Mouse (Mus musculus) T-helper 17 cell (primary cell): ENCODE measurements around the gene Als2cr12.
"Not testable (repeated sequence)": the region's sequence is repeated elsewhere in the genome, so short reads cannot be mapped to it uniquely, and the experiment has no call there.

Experiments
- in situ Hi-C, 2 experiments: fragments of 300-600 bp; cut with MboI, MseI; formaldehyde crosslinking; loops; 1 replicate in 1 of 2; 2 replicates in 1 of 2; pipeline ENCODE4 v1.15.1; 2025; ENCODE audit warnings: high pct_unique_total_duplicates in 2 of 2

Als2cr12 gene

GRCm38 (mm10) chr1:58691718-58692117 is 4.1 kb downstream of the Als2cr12 start:
- in situ Hi-C loops: loop anchor here in 1 of 2 experiments (5.0 to 25.0 kb wide), 2 partner anchors 201 to 679 kb away; partner anchors contain the start of gene Kctd18

DNA sequence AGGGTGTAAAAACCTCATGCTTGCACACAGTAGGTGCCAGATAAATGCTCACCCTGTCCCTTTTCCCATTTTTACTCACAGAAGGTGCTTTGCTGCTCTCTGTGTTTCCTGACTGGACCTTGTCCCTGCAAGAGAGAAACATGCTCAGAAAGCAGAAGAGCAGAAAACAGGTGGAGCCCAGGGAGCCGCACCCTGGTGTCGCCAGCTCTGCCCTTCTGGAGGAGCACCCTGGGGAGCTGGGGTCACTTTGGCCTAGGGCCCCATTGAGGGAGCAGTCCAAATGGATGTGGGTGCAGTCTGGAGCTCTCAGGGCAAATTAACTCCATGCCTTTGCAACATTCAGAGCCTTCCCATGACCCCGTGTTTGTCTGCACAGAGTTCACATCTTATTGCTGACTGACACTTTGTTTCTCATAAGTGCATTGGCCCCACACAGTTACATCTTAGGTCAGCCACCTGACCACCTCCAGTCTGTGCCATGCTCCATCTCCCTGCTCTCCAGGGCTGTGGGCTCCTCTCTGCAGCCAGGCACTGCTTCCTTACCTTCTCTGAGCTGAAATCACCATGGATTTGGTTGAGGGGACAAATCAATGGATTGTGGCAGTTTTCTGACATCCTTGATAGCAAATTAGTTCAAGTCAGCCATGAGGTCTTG is 4.8 kb downstream of the Als2cr12 start:
- in situ Hi-C loops: loop anchor here in 1 of 2 experiments (5.0 to 25.0 kb wide), 2 partner anchors 201 to 679 kb away; partner anchors contain the start of gene Kctd18

- in situ Hi-C loops: loop anchor here in 1 of 2 experiments (5.0 to 25.0 kb wide), 2 partner anchors 202 to 678 kb away; partner anchors contain the start of gene Kctd18
These were observed 5.6 kb downstream of the Als2cr12 start for GRCm38 (mm10) chr1:58690006-58690744.

DNA sequence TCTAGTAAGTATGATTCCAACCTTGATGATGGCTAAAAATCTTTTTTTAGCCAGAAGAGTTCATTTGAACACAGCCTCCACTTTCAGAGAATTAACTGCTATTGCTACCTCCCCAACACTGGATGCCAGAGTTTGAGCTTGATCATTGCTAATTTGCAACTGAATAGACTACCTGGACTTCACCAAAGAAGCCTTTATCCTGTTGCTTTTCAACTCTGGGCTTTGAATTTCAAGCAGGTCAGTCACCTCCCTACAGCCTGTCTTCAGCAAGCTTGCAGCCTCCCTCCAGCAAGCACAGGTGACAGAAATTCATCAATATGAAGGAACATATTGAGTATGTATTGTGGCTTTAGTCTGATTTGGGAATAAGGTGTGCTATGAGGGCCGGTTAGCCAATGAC is 6.4 kb downstream of the Als2cr12 start:
- in situ Hi-C loops: loop anchor here in 1 of 2 experiments (25.0 kb wide), 1 partner anchor 677 kb away; the partner anchor contains the start of gene Kctd18

GRCm38 (mm10) chr1:58678412-58678811 is 17.4 kb downstream of the Als2cr12 start:
- in situ Hi-C loops: loop anchor here (10.0 to 25.0 kb wide), 2 partner anchors 114 to 666 kb away; partner anchors contain the start of gene Kctd18 (in 1 of the 2)

DNA sequence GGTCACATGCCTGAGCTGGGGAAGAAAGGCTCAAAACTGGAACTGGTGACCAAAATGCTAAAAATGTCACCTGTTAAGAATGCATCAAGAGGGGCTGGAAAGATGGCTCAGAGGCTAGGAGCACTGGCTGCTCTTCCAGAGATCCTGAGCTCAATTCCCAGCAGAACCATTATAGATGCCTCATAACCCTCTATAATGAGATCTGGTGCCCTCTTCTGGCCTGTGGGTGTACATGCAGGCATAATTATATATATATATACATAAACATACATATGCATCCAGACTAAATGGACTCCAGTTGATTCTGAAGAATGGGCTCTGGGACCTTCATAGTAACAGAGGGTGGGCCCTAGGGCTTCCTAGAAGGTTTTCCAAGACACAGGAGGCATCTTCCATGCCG is 18.2 kb downstream of the Als2cr12 start:
- in situ Hi-C loops: loop anchor here (10.0 to 25.0 kb wide), 2 partner anchors 113 to 665 kb away; partner anchors contain the start of gene Kctd18 (in 1 of the 2)

GRCm38 (mm10) chr1:58675011-58675410 is 20.8 kb downstream of the Als2cr12 start:
- in situ Hi-C loops: loop anchor here (10.0 to 25.0 kb wide), 2 partner anchors 110 to 663 kb away; partner anchors contain the start of gene Kctd18 (in 1 of the 2)

GRCm38 (mm10) chr1:58672116-58672515 is 23.7 kb downstream of the Als2cr12 start:
- in situ Hi-C loops: loop anchor here (10.0 kb wide), 1 partner anchor 107 kb away; no protein-coding TSS in a partner anchor

GRCm38 (mm10) chr1:58669635-58670034 is 26.2 kb downstream of the Als2cr12 start:
- in situ Hi-C loops: loop anchor here (10.0 kb wide), 1 partner anchor 105 kb away; no protein-coding TSS in a partner anchor

DNA sequence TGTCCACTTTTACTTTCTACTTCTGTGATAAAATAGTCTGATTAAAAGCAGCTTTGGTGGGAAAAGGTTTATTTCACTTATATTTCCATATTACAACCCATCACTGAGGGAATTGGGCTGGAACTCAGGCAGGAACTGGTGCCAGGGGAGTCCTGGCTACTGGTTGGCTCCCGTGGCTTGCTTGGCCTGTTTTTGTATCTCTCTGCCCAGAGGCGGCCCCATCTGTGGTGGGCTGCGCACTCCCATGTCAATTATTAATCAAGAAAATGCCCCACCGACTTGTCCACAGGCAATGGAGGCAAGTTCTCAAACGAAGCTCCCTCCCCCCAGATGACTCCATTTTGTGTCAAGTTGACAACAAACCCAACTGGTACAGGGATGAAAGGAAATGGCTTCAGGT is 27.6 kb downstream of the Als2cr12 start:
- in situ Hi-C loops: no loop called here

GRCm38 (mm10) chr1:58663365-58663764 is 32.4 kb downstream of the Als2cr12 start:
- in situ Hi-C loops: loop anchor here in 1 of 2 experiments (5.0 kb wide), 1 partner anchor 194 kb away; no protein-coding TSS in a partner anchor

- in situ Hi-C loops: loop anchor here in 1 of 2 experiments (5.0 kb wide), 1 partner anchor 195 kb away; no protein-coding TSS in a partner anchor
These were observed 33.1 kb downstream of the Als2cr12 start for GRCm38 (mm10) chr1:58662671-58663070.

GRCm38 (mm10) chr1:58652480-58653403 is 43.0 kb downstream of the Als2cr12 start:
- in situ Hi-C loops: loop anchor here in 1 of 2 experiments (5.0 kb wide), 1 partner anchor 90 kb away; no protein-coding TSS in a partner anchor

GRCm38 (mm10) chr1:58651571-58652456 is 44.0 kb downstream of the Als2cr12 start:
- in situ Hi-C loops: loop anchor here in 1 of 2 experiments (5.0 kb wide), 1 partner anchor 90 kb away; no protein-coding TSS in a partner anchor

GRCm38 (mm10) chr1:58628847-58629246 is 66.9 kb downstream of the Als2cr12 start:
- in situ Hi-C loops: not testable (repeated sequence)

DNA sequence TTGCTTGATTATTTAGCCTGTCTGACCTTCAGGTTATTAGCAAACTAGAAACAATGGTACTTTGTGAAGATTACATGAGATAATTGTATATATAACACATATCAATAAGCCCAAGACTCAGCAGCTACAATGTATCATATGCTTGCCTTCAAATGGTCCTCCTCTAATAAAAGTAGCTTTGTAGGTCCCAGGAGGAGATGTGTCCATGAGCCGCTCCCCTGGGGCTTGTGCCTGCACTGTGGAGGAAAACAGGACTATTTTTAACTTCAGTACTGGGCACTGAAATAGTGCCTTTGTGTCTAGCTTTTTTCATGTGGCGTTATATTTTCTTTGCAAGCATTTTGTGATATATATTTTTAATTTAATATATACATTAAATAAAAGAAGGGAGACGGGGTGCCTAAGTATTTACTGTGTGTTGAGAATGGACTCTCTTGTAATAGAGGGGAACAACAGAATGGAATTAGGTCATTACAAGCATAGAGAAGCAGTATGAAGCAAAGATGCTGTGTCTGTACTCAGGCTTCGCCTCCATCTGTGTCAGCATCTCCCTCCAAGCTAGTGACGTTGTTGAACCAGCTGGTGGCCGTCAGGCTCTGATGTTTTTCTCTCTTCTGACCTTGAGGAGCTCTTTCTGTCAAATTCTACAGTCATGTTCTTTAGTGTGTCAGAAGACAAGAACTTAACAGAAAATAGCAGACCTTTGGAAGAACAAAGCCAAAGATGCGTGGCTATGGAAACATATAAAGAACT is 73.6 kb downstream of the Als2cr12 start:
- in situ Hi-C loops: no loop called here

DNA sequence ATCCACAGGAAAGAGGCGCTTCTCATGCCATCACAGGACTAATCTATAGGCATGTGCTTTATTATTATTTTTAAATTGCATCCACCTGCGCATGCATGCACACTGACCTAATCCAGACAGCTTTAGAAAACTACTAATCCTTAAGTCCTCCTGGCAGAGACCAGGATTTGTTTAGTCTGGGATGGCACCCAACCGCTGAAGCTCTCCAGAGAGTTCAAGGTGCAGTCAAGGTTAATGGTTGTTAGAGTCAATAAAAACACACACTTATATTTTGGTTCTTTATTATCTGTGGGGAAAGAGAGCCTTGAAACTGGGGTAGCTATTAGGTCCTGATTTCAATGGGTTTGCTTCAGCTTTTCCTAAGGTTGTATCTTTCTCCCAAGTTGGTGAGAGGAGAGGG is 74.5 kb downstream of the Als2cr12 start:
- in situ Hi-C loops: no loop called here

GRCm38 (mm10) chr1:58618766-58619165 is 77.0 kb downstream of the Als2cr12 start:
- in situ Hi-C loops: no loop called here
